Mouse (Mus musculus): ENCODE measurements around the gene Ttc22. TPM values are rescaled to one million over a fixed set of nuclear protein-coding genes. Genes with fewer than 3 reads are reported as not detected.
A peak's percentile ranks its signal among the peaks of the same experiment; 100 is the strongest.

Gene Ttc22
- total RNA-seq, 2 experiments from 2014 or later, result not detected

GRCm38 (mm10) chr4:106653051-106653450, 30.8 kb downstream of the Ttc22 start:
- ATAC-seq (ENCODE audit: poor library complexity, severe bottlenecking), result no peak

GRCm38 (mm10) chr4:106655681-106656080, 33.4 kb downstream of the Ttc22 start:
- no peak for ATAC-seq (ENCODE audit: poor library complexity, severe bottlenecking)

- ATAC-seq (ENCODE audit: poor library complexity, severe bottlenecking), result no peak
Measured at GRCm38 (mm10) chr4:106663956-106664470, 41.8 kb downstream of the Ttc22 start.

- no peak for ATAC-seq (ENCODE audit: poor library complexity, severe bottlenecking)
Measured at GRCm38 (mm10) chr4:106664697-106665096, 42.5 kb downstream of the Ttc22 start.

GRCm38 (mm10) chr4:106665269-106665668, 43.0 kb downstream of the Ttc22 start:
- ATAC-seq (ENCODE audit: poor library complexity, severe bottlenecking), result no peak

- ATAC-seq (ENCODE audit: poor library complexity, severe bottlenecking), result no peak
Measured at GRCm38 (mm10) chr4:106665673-106666072, 43.4 kb downstream of the Ttc22 start.

- no peak for ATAC-seq (ENCODE audit: poor library complexity, severe bottlenecking)
Measured at GRCm38 (mm10) chr4:106666546-106666945, 44.3 kb downstream of the Ttc22 start.

- ATAC-seq (ENCODE audit: poor library complexity, severe bottlenecking), result no peak
Measured at GRCm38 (mm10) chr4:106676749-106677148, 54.5 kb downstream of the Ttc22 start.

- peak; percentile 99 for ATAC-seq (ENCODE audit: poor library complexity, severe bottlenecking)
Measured at GRCm38 (mm10) chr4:106678442-106679118, 56.3 kb downstream of the Ttc22 start, which contains the start of gene Ttc4. TSS of gene Ttc4 (minus strand) at chr4:106678944.

GRCm38 (mm10) chr4:106679152-106679551, 56.9 kb downstream of the Ttc22 start:
- ATAC-seq (ENCODE audit: poor library complexity, severe bottlenecking), result no peak

GRCm38 (mm10) chr4:106680955-106681354, 58.7 kb downstream of the Ttc22 start:
- ATAC-seq (ENCODE audit: poor library complexity, severe bottlenecking), result no peak

- ATAC-seq (ENCODE audit: poor library complexity, severe bottlenecking), result no peak
Measured at GRCm38 (mm10) chr4:106688636-106689296, 66.5 kb downstream of the Ttc22 start.

Other genes starting within 250 kb of the Ttc22 start
- 0.09 TPM in 1 of 2 replicates, not detected in the other for gene Pcsk9, start 158.1 kb upstream of the Ttc22 start, total RNA-seq (2015)
- gene Pcsk9, start 158.1 kb upstream of the Ttc22 start, total RNA-seq (2017), result not detected in 2 replicates
- gene Bsnd, start 130.1 kb upstream of the Ttc22 start, total RNA-seq (2015), result not detected in 2 replicates
- not detected in 2 replicates for gene Bsnd, start 130.1 kb upstream of the Ttc22 start, total RNA-seq (2017)
- 6.2 and 7.6 TPM in 2 replicates for gene Dhcr24, start 61.4 kb upstream of the Ttc22 start, total RNA-seq (2015)
- gene Dhcr24, start 61.4 kb upstream of the Ttc22 start, total RNA-seq (2017), result 5.4 and 5.7 TPM in 2 replicates
- gene Lexm, start 5.2 kb upstream of the Ttc22 start, total RNA-seq (2015), result not detected in 2 replicates
- gene Lexm, start 5.2 kb upstream of the Ttc22 start, total RNA-seq (2017), result not detected in 2 replicates
- gene Pars2, start 28.6 kb downstream of the Ttc22 start, total RNA-seq (2015), result 3.6 and 4.1 TPM in 2 replicates
- 3.6 and 5.3 TPM in 2 replicates for gene Pars2, start 28.6 kb downstream of the Ttc22 start, total RNA-seq (2017)
- 18.2 and 24.0 TPM in 2 replicates for gene Ttc4, start 56.5 kb downstream of the Ttc22 start, total RNA-seq (2015)
- gene Ttc4, start 56.5 kb downstream of the Ttc22 start, total RNA-seq (2017), result 21.9 and 24.3 TPM in 2 replicates
- 0.13 TPM in 1 of 2 replicates, not detected in the other for gene Mroh7, start 108.5 kb downstream of the Ttc22 start, total RNA-seq (2015)
- not detected in 2 replicates for gene Mroh7, start 108.5 kb downstream of the Ttc22 start, total RNA-seq (2017)
- not detected in 2 replicates for gene Fam151a, start 111.5 kb downstream of the Ttc22 start, total RNA-seq (2015)
- 0.37 TPM in 1 of 2 replicates, not detected in the other for gene Fam151a, start 111.5 kb downstream of the Ttc22 start, total RNA-seq (2017)
- gene Acot11, start 182.6 kb downstream of the Ttc22 start, total RNA-seq (2015), result 10.6 and 11.9 TPM in 2 replicates
- 9.6 and 10.9 TPM in 2 replicates for gene Acot11, start 182.6 kb downstream of the Ttc22 start, total RNA-seq (2017)